Mouse (Mus musculus): ENCODE measurements around the gene Cpeb3. TPM values are rescaled to one million over a fixed set of nuclear protein-coding genes. Genes with fewer than 3 reads are reported as not detected.

The Cpeb3 gene
- polyA plus RNA-seq, 1 experiment from 2014 or later: 0.63 TPM

DNA sequence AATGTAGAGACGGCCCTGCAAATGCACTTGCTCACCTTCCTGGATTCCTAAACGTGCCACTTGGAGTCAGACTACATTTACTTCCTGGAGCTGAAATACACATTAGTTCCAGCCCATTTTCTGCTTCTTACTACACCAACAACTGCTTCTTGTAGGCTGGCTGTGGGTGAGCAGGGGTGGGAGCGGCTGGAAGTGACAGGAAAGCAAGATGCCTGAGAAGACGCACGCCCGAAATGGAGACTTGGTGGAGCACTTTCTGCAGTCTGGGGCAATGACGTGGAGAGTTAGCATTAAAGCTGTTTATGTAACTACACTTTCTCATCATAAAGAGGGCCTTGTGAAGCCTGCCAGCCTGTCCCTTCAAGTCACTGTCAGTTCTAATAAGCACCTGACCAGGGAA, 132.7 kb downstream of the Cpeb3 start:
- TF ChIP-seq CTCF (IDR thresholded peaks at IDR 0.05; ENCODE audit: low read depth): no peak
- ATAC-seq (ENCODE audit: insufficient read depth) (no peak), DNase-seq (no peak)
- WGBS: 51% methylated on average over 7 of the region's 7 CpGs
- Histone ChIP-seq H3K9ac (no peak overlapping the region), H3K27ac (ENCODE audit: low read depth) (no peak overlapping the region), H3K4me3 (ENCODE audit: low read depth, low read length) (no peak overlapping the region), H3K9me3 (ENCODE audit: low read depth, low read length) (no peaks in the 10 kb centered on the region), H3K27me3 (ENCODE audit: insufficient read depth, low read length) (no peaks in the 10 kb centered on the region), H3K4me2 (no peak overlapping the region), H3K36me3 (ENCODE audit: insufficient read depth) (no peaks in the 10 kb centered on the region), H3K4me1 (ENCODE audit: insufficient read depth) (no peaks in the 10 kb centered on the region)

DNA sequence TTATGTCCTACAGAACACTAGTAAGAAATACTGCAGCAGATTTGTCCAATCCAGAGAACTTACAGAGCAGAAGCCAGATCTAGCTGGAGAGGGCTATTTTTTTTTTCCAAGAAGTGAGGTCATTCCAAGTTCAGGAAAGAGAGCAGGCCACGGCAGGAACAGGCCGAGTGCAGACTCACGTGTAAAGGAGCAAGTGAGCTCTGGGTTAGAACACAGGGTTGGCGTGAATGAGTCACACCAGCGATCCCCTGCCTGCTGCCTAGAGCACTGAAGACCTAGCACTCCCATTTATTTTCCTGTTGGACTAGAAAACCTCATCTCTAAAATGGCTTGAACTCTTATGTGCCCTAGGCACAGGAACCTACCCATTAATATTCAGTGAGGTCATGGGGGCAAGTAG, 133.7 kb downstream of the Cpeb3 start:
- DNase-seq (no peak), ATAC-seq (ENCODE audit: insufficient read depth) (no peak)
- Histone ChIP-seq H3K4me3 (ENCODE audit: low read depth, low read length) (no peak overlapping the region), H3K9ac (no peak overlapping the region), H3K36me3 (ENCODE audit: insufficient read depth) (no peaks in the 10 kb centered on the region), H3K4me1 (ENCODE audit: insufficient read depth) (no peaks in the 10 kb centered on the region), H3K27me3 (ENCODE audit: insufficient read depth, low read length) (no peaks in the 10 kb centered on the region), H3K4me2 (no peak overlapping the region), H3K9me3 (ENCODE audit: low read depth, low read length) (no peaks in the 10 kb centered on the region), H3K27ac (ENCODE audit: low read depth) (no peak overlapping the region)
- TF ChIP-seq CTCF (IDR thresholded peaks at IDR 0.05; ENCODE audit: low read depth): no peak
- 51% methylated on average over 5 of the region's 5 CpGs for WGBS

GRCm38 (mm10) chr19:37074276-37074675, 134.1 kb downstream of the Cpeb3 start:
- DNase-seq (no peak), ATAC-seq (ENCODE audit: insufficient read depth) (no peak)
- no peak overlapping the region for H3K4me3 ChIP-seq (ENCODE audit: low read depth, low read length)
- no peaks in the 10 kb centered on the region for H3K27me3 ChIP-seq (ENCODE audit: insufficient read depth, low read length)
- H3K27ac ChIP-seq (ENCODE audit: low read depth): no peak overlapping the region
- H3K4me2 ChIP-seq: no peak overlapping the region
- no peaks in the 10 kb centered on the region for H3K36me3 ChIP-seq (ENCODE audit: insufficient read depth)
- TF ChIP-seq CTCF (IDR thresholded peaks at IDR 0.05; ENCODE audit: low read depth): no peak
- WGBS: 91% methylated on average over 3 of the region's 3 CpGs
- no peak overlapping the region for H3K9ac ChIP-seq
- H3K9me3 ChIP-seq (ENCODE audit: low read depth, low read length): no peaks in the 10 kb centered on the region
- no peaks in the 10 kb centered on the region for H3K4me1 ChIP-seq (ENCODE audit: insufficient read depth)

- TF ChIP-seq CTCF (IDR thresholded peaks at IDR 0.05; ENCODE audit: low read depth): no peak
- Histone ChIP-seq H3K4me2 (no peak overlapping the region), H3K4me3 (ENCODE audit: low read depth, low read length) (no peak overlapping the region), H3K27ac (ENCODE audit: low read depth) (no peak overlapping the region), H3K4me1 (ENCODE audit: insufficient read depth) (no peaks in the 10 kb centered on the region), H3K9ac (no peak overlapping the region), H3K36me3 (ENCODE audit: insufficient read depth) (no peaks in the 10 kb centered on the region), H3K27me3 (ENCODE audit: insufficient read depth, low read length) (no peaks in the 10 kb centered on the region), H3K9me3 (ENCODE audit: low read depth, low read length) (no peaks in the 10 kb centered on the region)
- DNase-seq: no peak
- 45% methylated on average over 5 of the region's 5 CpGs for WGBS
- no peak for ATAC-seq (ENCODE audit: insufficient read depth)
Observed at GRCm38 (mm10) chr19:37072871-37073629, 135.4 kb downstream of the Cpeb3 start.

GRCm38 (mm10) chr19:37069243-37069642, 139.2 kb downstream of the Cpeb3 start:
- H3K9ac ChIP-seq: no peak overlapping the region
- DNase-seq: no peak
- H3K36me3 ChIP-seq (ENCODE audit: insufficient read depth): no peaks in the 10 kb centered on the region
- H3K4me2 ChIP-seq: no peak overlapping the region
- H3K4me3 ChIP-seq (ENCODE audit: low read depth, low read length): no peak overlapping the region
- no peaks in the 10 kb centered on the region for H3K9me3 ChIP-seq (ENCODE audit: low read depth, low read length)
- H3K27ac ChIP-seq (ENCODE audit: low read depth): no peak overlapping the region
- 85% methylated on average over 4 of the region's 4 CpGs for WGBS
- no peaks in the 10 kb centered on the region for H3K4me1 ChIP-seq (ENCODE audit: insufficient read depth)
- H3K27me3 ChIP-seq (ENCODE audit: insufficient read depth, low read length): no peaks in the 10 kb centered on the region
- ATAC-seq (ENCODE audit: insufficient read depth): no peak
- no peak for TF ChIP-seq CTCF (IDR thresholded peaks at IDR 0.05; ENCODE audit: low read depth)

DNA sequence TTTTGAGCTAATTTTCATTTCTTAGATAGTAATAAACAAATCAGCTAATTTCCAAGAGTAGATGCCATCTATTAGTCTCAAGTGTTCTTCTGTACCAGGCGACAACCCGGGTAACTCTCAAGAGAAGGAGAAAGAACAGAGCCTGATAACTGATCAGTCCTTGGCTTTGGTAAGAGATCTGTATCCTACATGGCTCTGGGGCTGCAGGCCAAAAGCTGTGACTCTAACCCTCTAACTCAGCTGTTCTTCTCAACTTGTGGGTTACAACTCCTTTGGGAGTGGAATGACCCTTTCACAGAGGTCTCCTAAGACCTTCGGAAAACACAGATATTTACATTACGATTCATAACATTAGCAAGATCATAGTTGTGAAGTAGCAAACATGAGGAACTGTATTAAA, 148.3 kb downstream of the Cpeb3 start:
- no peak for TF ChIP-seq CTCF (IDR thresholded peaks at IDR 0.05; ENCODE audit: low read depth)
- H3K36me3 ChIP-seq (ENCODE audit: insufficient read depth): no peaks in the 10 kb centered on the region
- no peak overlapping the region for H3K4me2 ChIP-seq
- 70% methylated on average over 4 of the region's 4 CpGs for WGBS
- ATAC-seq (ENCODE audit: insufficient read depth) (no peak), DNase-seq (no peak)
- H3K4me1 ChIP-seq (ENCODE audit: insufficient read depth): no peaks in the 10 kb centered on the region
- H3K27me3 ChIP-seq (ENCODE audit: insufficient read depth, low read length): no peaks in the 10 kb centered on the region
- H3K9ac ChIP-seq: no peak overlapping the region
- H3K9me3 ChIP-seq (ENCODE audit: low read depth, low read length): no peaks in the 10 kb centered on the region
- H3K27ac ChIP-seq (ENCODE audit: low read depth): no peak overlapping the region
- H3K4me3 ChIP-seq (ENCODE audit: low read depth, low read length): no peak overlapping the region

DNA sequence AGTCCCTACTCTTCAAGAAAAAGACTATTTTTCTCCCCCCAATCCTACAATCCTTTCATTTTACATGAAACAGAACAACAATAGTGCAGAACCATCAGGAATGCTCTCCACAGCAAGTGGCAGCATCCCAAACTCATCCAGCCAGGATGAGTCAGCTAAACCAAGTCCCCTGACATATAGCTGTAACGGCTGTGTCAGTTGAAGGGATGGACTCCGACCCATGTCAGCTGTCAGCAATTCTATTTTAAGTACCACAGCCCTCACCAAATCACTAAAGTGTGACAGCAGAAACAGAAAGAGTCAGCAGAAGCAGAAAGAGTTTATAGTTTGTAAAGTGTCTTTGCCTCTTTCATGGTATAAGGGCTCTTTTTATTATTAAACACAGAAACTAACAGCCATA, 148.8 kb downstream of the Cpeb3 start:
- Histone ChIP-seq H3K4me2 (no peak overlapping the region), H3K4me3 (ENCODE audit: low read depth, low read length) (no peak overlapping the region), H3K9ac (no peak overlapping the region), H3K27ac (ENCODE audit: low read depth) (no peak overlapping the region), H3K27me3 (ENCODE audit: insufficient read depth, low read length) (no peaks in the 10 kb centered on the region), H3K36me3 (ENCODE audit: insufficient read depth) (no peaks in the 10 kb centered on the region), H3K9me3 (ENCODE audit: low read depth, low read length) (no peaks in the 10 kb centered on the region), H3K4me1 (ENCODE audit: insufficient read depth) (no peaks in the 10 kb centered on the region)
- no peak for TF ChIP-seq CTCF (IDR thresholded peaks at IDR 0.05; ENCODE audit: low read depth)
- DNase-seq (peak; percentile 18), ATAC-seq (ENCODE audit: insufficient read depth) (no peak)
- WGBS: 36% methylated on average over 2 of the region's 2 CpGs

All from lung, embryonic 14.5 days (tissue).